Mouse (Mus musculus) hindbrain, embryonic 14.5 days (tissue): Measurements from ENCODE around the gene Swap70. TPM values are rescaled to one million over a fixed set of nuclear protein-coding genes. Genes with fewer than 3 reads are reported as not detected.
"Not testable (repeated sequence)": the region's sequence is repeated elsewhere in the genome, so short reads cannot be mapped to it uniquely, and the experiment has no call there.

Source experiments
- ATAC-seq: fragments of 200-750 bp; cut with Nextera tagmentation; 2 replicates; pipeline ENCODE4 v1.8.0; 2017; ENCODE audit warnings: moderate number of reproducible peaks, mild to moderate bottlenecking, moderate TSS enrichment, moderate library complexity; ENCODE audit not compliant: low FRiP score
- DNase-seq: peaks from one replicate; pipeline ENCODE4 v3.0.0-alpha.2; 2015; ENCODE audit warnings: low spot score
- H3K27ac ChIP-seq: fragments of 300-500 bp; sonication (generic); 2 replicates; pipeline ENCODE4 v1.5.1; 2014; ENCODE audit warnings: mild to moderate bottlenecking, moderate library complexity
- H3K27me3 ChIP-seq: fragments of 300-500 bp; sonication (generic); 2 replicates; pipeline ENCODE4 v1.6.1; 2014; ENCODE audit warnings: mild to moderate bottlenecking, low read length, mixed read lengths; ENCODE audit not compliant: control insufficient read depth, insufficient read depth
- H3K36me3 ChIP-seq: fragments of 300-500 bp; sonication (generic); replicated peaks from 2 replicates; pipeline ENCODE4 v1.6.1; 2014; ENCODE audit not compliant: control insufficient read depth, insufficient read depth
- H3K4me1 ChIP-seq: fragments of 300-500 bp; sonication (generic); replicated peaks from 2 replicates; pipeline ENCODE4 v1.6.1; 2014; ENCODE audit warnings: antibody characterized with exemption, low read length, mixed read lengths; ENCODE audit not compliant: control insufficient read depth, insufficient read depth
- H3K4me2 ChIP-seq: fragments of 300-500 bp; sonication (generic); replicated peaks from 2 replicates; pipeline ENCODE4 v1.6.1; 2014; ENCODE audit warnings: mild to moderate bottlenecking, moderate library complexity
- H3K4me3 ChIP-seq: fragments of 300-500 bp; sonication (generic); replicated peaks from 2 replicates; pipeline ENCODE4 v1.5.1; 2014; ENCODE audit warnings: mild to moderate bottlenecking, low read length
- H3K9ac ChIP-seq: fragments of 300-500 bp; sonication (generic); 2 replicates; pipeline ENCODE4 v1.6.1; 2014
- H3K9me3 ChIP-seq: fragments of 300-500 bp; sonication (generic); 2 replicates; pipeline ENCODE4 v1.6.1; 2016; ENCODE audit warnings: low read length; ENCODE audit not compliant: control insufficient read depth
- WGBS: fragments of 180-500 bp; shearing (Covaris S2); extraction: QIAGEN DNeasy Blood & Tissue Kit; methylation state at CpG from one replicate; pipeline ENCODE4 v1.1.7; 2014; 5-methylcytosine and 5-hydroxymethylcytosine counted together
- polyA plus RNA-seq: library from polyadenylated mRNA; unstranded; fragments of >200 nt; fragmentation: Nextera tagmentation; extraction: Ambion mirVana; gene quantifications from 2 replicates; pipeline ENCODE4 v1.2.1, GENCODE M21; 2014

The Swap70 gene
- polyA plus RNA-seq, 1 experiment from 2014 or later: 12.0 TPM

DNA sequence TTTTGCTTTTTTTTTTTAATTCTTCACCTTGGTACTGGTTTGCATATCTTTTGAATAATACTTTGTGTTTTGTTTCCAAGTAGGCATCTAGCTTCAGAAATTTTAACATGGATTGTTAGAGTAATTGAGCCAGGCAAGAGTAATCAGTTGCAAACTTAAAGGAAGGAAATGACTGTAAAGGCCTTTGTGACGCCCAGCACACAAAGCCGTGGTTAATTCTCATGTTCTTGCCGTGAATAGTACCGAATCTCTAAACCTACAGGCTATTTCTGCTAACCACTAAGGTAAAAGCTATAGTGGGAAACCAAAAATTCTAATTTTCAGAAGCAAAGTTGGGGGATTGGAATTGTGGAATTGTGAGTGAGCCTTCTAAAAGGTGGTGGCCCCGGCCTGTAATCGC is 8.5 kb downstream of the Swap70 start:
- no peak overlapping the region for H3K4me3 ChIP-seq
- WGBS: 84% methylated on average over 6 of the region's 6 CpGs
- H3K9ac ChIP-seq: no peak overlapping the region
- ATAC-seq: no peak
- H3K36me3 ChIP-seq: no peaks in the 10 kb centered on the region
- H3K27ac ChIP-seq: no peak overlapping the region
- H3K4me1 ChIP-seq: no peaks in the 10 kb centered on the region
- H3K27me3 ChIP-seq: no peaks in the 10 kb centered on the region
- no peak overlapping the region for H3K4me2 ChIP-seq
- H3K9me3 ChIP-seq: no peaks in the 10 kb centered on the region
- DNase-seq: no peak

DNA sequence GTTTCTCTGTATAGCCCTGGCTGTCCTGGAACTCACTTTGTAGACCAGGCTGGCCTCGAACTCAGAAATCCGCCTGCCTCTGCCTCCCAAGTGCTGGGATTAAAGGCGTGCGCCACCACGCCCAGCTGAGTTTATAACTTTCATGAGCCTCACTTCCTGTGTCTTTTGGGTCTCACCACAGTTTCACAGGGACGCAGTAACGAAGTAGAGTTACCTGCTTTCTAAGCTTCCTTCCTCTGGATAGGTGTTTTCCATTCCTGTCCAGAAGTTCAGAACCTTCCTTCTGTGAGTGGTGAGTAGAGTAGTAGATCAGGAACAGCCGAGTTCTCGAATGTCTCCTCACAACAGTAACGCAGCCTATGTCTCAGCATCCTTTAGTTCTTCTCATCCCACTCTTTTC is 9.6 kb downstream of the Swap70 start:
- not testable (repeated sequence) for H3K4me2 ChIP-seq, ATAC-seq, H3K27ac ChIP-seq, H3K4me3 ChIP-seq, H3K4me1 ChIP-seq, H3K36me3 ChIP-seq, H3K27me3 ChIP-seq, H3K9me3 ChIP-seq, DNase-seq, H3K9ac ChIP-seq
- WGBS: 95% methylated on average over 9 of the region's 10 CpGs

DNA sequence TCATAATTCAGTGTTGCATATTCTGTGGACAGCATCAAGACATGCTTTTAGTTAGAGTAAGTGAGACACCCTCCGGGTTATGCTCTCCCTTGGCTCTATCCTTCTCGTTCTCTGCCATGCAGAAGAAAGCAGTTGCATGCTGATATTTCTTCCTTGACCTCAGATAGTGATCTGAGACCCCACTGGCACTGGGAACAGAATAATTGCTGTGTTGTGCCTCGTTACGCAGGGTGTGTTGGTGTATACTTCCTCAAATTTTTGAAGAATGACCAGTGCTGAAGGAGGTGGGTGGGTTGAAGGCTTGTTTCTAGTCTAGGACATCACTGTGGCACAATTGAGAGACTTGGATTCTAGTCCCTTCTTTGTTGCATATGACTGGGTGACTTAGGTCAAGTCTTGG is 14.6 kb downstream of the Swap70 start:
- no peak for ATAC-seq
- Histone ChIP-seq H3K27me3 (no peaks in the 10 kb centered on the region), H3K27ac (no peak overlapping the region), H3K4me1 (no peaks in the 10 kb centered on the region; the same call in 1 of the 2 replicates), H3K36me3 (no peaks in the 10 kb centered on the region), H3K4me3 (no peak overlapping the region), H3K4me2 (no peak overlapping the region), H3K9ac (no peak overlapping the region), H3K9me3 (no peaks in the 10 kb centered on the region)
- DNase-seq: no peak
- 91% methylated on average over 4 of the region's 4 CpGs for WGBS

DNA sequence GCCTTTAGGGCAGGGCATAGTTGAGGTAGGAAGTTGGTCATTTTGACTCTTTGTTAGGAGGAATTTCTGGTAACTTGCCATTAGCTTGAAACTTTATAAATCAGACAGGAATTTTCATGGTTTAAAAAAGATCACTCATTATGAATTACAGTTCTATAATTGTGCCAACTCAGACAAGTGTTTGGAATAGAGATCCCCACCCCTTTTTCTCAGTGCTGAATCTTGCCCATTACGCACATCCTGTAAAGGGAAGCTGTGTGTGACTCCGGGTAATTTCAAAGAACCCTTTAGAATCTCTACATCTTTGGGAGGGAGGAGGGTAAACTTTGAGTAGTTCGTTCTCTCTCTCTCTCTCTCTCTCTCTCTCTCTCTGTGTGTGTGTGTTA is 15.9 kb downstream of the Swap70 start:
- Histone ChIP-seq H3K9me3 (no peaks in the 10 kb centered on the region), H3K9ac (no peak overlapping the region), H3K27ac (peak overlapping the region; percentile 21; the same call in 1 of the 2 replicates), H3K4me3 (no peak overlapping the region), H3K36me3 (no peaks in the 10 kb centered on the region), H3K4me2 (no peak overlapping the region), H3K27me3 (no peaks in the 10 kb centered on the region), H3K4me1 (no peaks in the 10 kb centered on the region; the same call in 1 of the 2 replicates)
- DNase-seq (no peak), ATAC-seq (no peak)
- 46% methylated on average over 3 of the region's 3 CpGs for WGBS

DNA sequence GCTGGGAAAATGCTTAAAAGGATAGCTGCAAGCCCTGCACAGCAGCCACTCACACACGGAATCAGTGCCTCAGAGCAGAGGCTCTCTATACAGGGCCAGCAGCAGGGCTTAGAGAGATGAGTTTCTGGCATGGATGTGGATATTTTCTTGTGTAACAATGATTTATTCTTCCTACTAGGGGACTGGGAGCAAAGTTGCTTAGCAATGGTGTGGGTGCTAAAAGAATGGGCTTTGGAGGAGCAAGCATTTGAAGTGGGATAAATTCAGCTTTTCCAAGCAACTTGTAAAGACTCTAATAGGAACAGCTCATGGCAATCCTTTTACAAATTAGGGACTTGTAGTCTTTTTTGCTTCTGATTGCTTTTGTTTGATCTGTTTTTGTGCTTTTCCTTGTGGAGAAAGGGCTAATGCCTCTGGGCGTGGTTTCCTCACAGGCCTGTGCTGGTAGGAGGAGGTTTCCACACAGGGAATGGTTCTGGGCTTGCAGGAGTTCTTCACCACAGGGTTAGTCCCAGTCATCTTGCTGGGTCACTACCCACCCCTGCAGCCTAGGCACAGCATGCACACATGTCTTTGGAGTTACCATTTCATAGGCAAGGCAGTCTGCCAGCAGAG is 16.4 kb downstream of the Swap70 start:
- WGBS: 41% methylated on average over 2 of the region's 2 CpGs
- Histone ChIP-seq H3K36me3 (no peaks in the 10 kb centered on the region), H3K27me3 (no peaks in the 10 kb centered on the region), H3K4me1 (no peaks in the 10 kb centered on the region; the same call in 1 of the 2 replicates), H3K27ac (peak overlapping the region; percentile 21; the same call in 1 of the 2 replicates), H3K9ac (no peak overlapping the region), H3K4me3 (no peak overlapping the region), H3K9me3 (no peaks in the 10 kb centered on the region), H3K4me2 (no peak overlapping the region)
- DNase-seq (no peak), ATAC-seq (no peak; the same call in 1 of the 2 replicates)

DNA sequence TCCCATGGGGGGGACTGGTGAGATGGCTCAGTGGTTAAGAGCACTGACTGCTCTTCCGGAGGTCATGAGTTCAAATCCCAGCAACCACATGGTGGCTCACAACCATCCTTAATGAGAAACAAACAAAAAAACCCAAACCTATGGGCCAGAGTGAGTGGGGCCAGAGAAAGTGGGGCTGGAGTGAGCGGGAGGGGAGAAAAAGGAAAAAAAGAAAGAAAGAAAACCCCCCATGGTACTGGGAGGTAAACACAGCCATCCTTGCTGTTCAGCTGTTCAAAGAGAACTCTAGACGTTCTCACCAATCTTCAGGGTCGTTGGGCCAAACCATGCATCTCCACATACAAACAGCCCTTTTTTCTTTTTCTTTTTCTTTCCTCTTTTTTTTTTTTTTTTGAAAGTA is 18.1 kb downstream of the Swap70 start:
- Histone ChIP-seq H3K36me3 (no peaks in the 10 kb centered on the region), H3K27me3 (no peaks in the 10 kb centered on the region), H3K27ac (no peak overlapping the region), H3K9me3 (no peaks in the 10 kb centered on the region), H3K9ac (no peak overlapping the region), H3K4me3 (no peak overlapping the region), H3K4me1 (no peaks in the 10 kb centered on the region; the same call in 1 of the 2 replicates), H3K4me2 (no peak overlapping the region)
- DNase-seq (no peak), ATAC-seq (no peak)
- 88% methylated on average over 4 of the region's 4 CpGs for WGBS

DNA sequence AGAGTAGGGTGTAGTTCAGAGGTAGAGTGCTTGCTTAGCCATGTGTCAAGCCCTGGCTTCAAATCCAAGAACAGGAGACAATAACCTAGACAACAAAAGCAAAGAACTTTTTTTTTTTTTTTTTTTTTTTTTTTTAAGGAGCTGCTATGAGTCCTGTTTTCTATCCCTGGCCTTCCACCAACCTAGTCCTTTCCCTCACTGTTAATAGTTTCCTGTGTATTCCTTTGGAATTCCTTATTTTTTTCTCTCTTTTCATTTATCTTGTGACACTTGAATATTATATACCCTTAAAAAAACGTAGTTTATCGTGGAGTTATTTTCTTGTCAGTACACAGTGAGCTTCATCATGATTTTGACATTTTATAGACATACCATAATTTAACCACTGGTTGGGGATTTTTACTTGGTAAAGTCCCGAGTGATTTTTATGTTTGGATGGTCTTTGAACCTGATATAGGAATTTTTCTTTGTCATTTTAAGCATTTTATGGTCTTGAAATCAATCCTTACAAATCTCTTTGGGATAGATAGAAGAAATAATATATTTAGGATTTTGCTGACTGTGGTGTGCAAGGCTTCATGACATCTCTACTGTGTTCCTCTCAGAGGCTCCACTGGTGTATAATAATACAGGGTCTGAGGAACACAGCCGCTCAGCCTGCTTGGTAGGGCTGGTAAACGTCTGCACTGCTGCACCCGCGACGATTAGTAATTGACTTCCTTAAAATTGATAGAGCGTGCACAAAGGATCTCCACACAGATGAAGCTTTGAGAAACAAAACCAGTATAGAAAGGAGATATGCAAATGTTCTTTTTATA is 20.2 kb downstream of the Swap70 start:
- Histone ChIP-seq H3K27ac (no peak overlapping the region), H3K9me3 (no peaks in the 10 kb centered on the region), H3K36me3 (no peaks in the 10 kb centered on the region), H3K4me1 (no peaks in the 10 kb centered on the region; the same call in 1 of the 2 replicates), H3K4me3 (no peak overlapping the region), H3K9ac (no peak overlapping the region), H3K27me3 (no peaks in the 10 kb centered on the region), H3K4me2 (no peak overlapping the region)
- ATAC-seq (no peak), DNase-seq (no peak)
- 69% methylated on average over 9 of the region's 9 CpGs for WGBS

DNA sequence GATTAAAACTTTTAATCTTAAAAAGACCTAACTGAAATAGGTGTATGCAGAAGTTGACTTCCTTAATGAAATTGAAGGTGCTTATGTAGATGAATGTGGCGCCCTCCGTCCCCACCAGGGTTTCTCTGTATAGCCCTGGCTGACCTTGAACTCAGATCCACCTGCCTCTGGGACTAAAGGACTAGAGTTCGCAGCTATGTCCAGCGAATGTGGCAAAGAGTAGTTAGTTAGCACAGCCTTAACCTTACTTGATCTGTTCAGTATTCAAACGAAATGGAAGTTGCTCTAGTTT is 20.7 kb downstream of the Swap70 start:
- H3K4me2 ChIP-seq: no peak overlapping the region
- H3K27me3 ChIP-seq: no peaks in the 10 kb centered on the region
- H3K36me3 ChIP-seq: no peaks in the 10 kb centered on the region
- H3K27ac ChIP-seq: no peak overlapping the region
- 91% methylated on average over 5 of the region's 5 CpGs for WGBS
- H3K4me1 ChIP-seq: no peaks in the 10 kb centered on the region; the same call in 1 of the 2 replicates
- no peak for DNase-seq
- no peaks in the 10 kb centered on the region for H3K9me3 ChIP-seq
- ATAC-seq: no peak
- H3K4me3 ChIP-seq: no peak overlapping the region
- no peak overlapping the region for H3K9ac ChIP-seq

DNA sequence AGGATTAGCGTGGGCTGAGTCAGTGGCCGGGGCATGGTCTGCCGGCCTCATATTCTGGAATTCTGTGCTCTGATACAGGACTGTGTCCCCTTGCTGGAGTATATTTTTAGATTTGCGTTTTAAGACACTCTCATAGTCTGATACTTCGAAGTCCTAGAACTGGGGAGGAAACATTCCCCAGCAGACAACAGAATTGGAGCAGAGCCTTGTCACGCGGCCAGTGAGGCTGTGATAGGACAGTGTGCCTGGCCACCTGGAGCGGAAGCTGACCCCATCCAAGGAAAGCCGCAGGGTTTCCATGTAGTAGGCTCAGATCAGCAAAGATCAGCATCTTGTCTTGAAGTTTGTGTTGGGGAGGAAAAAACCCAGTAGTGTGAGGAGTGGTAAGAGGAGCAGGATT is 23.6 kb downstream of the Swap70 start:
- WGBS: 92% methylated on average over 9 of the region's 9 CpGs
- no peaks in the 10 kb centered on the region for H3K4me1 ChIP-seq
- ATAC-seq (no peak), DNase-seq (no peak)
- H3K27ac ChIP-seq: no peak overlapping the region
- H3K36me3 ChIP-seq: no peaks in the 10 kb centered on the region
- no peak overlapping the region for H3K9ac ChIP-seq
- no peaks in the 10 kb centered on the region for H3K9me3 ChIP-seq
- H3K27me3 ChIP-seq: no peaks in the 10 kb centered on the region
- H3K4me3 ChIP-seq: no peak overlapping the region
- H3K4me2 ChIP-seq: no peak overlapping the region
